Comparison of ENCODE assay signal across 22 mouse cellular contexts in the genomic region with DNA sequence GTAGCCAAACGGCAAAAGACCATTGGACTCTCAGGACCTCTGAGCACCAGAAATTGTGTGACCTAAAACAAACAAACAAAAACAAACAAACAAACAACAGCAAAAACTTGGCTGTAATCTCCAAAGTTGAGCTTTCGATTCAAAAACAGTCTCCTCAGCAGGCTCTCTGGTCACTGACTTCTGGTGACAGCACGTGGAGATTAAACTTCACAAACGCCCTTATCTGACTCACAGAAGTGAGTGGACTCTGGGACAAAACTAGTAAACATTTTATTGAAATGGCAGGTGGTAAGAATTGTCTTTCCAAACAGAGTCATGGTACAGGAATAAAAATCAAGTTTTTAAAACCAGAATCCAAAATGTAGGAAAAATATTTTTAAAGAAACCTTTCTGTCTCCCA. TPM values are rescaled to one million over a fixed set of nuclear protein-coding genes. Genes with fewer than 3 reads are reported as not detected.
A peak's percentile ranks its signal among the peaks of the same experiment; 100 is the strongest.
DNase-seq lines count a peak whose midpoint lies in the region; ATAC-seq and TF ChIP-seq lines count a peak whose summit lies in the region.
"Had no signal": no experiment of that assay in that cellular context is flagged by ENCODE, and none has a peak within 500 bp of the region (broad histone marks: within the 10 kb centered on the region; RNA-seq: fewer than 3 reads in every experiment).

No protein-coding gene starts in this region.

- H3K27ac ChIP-seq in heart, embryonic 10.5 days, result peak overlapping the region; percentile 62; the same call in 1 of the 2 replicates
- peak overlapping the region; percentile 59 for H3K27ac ChIP-seq in liver, embryonic 14.5 days
- H3K27ac ChIP-seq: embryonic facial prominence, embryonic 13.5 days; forebrain, embryonic 10.5 days; hindbrain, embryonic 15.5 days had no signal

- TF ChIP-seq CTCF in liver, embryonic 14.5 days (IDR thresholded peaks at IDR 0.05; ENCODE audit: low read depth), result no peak

- peak; percentile 58 for TF ChIP-seq EP300 in liver, embryonic 14.5 days (IDR thresholded peaks at IDR 0.05; ENCODE audit: low read depth)

- peak; percentile 57 for ATAC-seq in liver, embryonic 14.5 days (ENCODE audit: insufficient read depth)
- no peak for ATAC-seq in CD4-positive, CD25-positive, alpha-beta regulatory T cell, adult 4 months
- no peak for ATAC-seq in cerebellum, adult (ENCODE audit: insufficient number of reproducible peaks, low FRiP score, low TSS enrichment)
- ATAC-seq: activated CD4-positive, CD25-positive, alpha-beta regulatory T cell, adult 4 months; forebrain, embryonic 14.5 days; Patski had no signal

- DNase-seq in heart, embryonic 10.5 days (ENCODE audit: low spot score), result no peak
- no peak for DNase-seq in heart, adult 8-10 months (ENCODE audit: low spot score)
- DNase-seq in liver, result peak; percentile 49
- no peak for DNase-seq in liver, embryonic 14.5 days (ENCODE audit: low read depth in 3 of 3, low spot score in 3 of 3)
- no peak for DNase-seq in B cell, adult 2 months
- DNase-seq: adrenal gland, postnatal 14 days; cerebellum, adult 11-12 months; cerebellum, adult 9-11 months; cerebellum, postnatal 36 days; gastrocnemius, postnatal 36 days; heart, adult 11 months; heart, postnatal 36 days had no signal

- no peak overlapping the region; the same call in 1 of the 2 replicates for H3K9ac ChIP-seq in liver, embryonic 14.5 days (replicated peaks)
- H3K9ac ChIP-seq: embryonic facial prominence, embryonic 13.5 days; heart, embryonic 12.5 days; hindbrain, embryonic 15.5 days had no signal

- no peak overlapping the region for H3K4me2 ChIP-seq in liver, embryonic 14.5 days (ENCODE audit: low read depth)
- H3K4me2 ChIP-seq: embryonic facial prominence, embryonic 13.5 days; heart, embryonic 12.5 days; hindbrain, embryonic 15.5 days had no signal

- no peaks in the 10 kb centered on the region for H3K9me3 ChIP-seq in heart, embryonic 10.5 days
- H3K9me3 ChIP-seq in liver, embryonic 14.5 days (ENCODE audit: control insufficient read depth, low read length), result no peaks in the 10 kb centered on the region
- H3K9me3 ChIP-seq: embryonic facial prominence, embryonic 13.5 days; forebrain, embryonic 10.5 days; heart, embryonic 12.5 days; hindbrain, embryonic 15.5 days had no signal

- no peaks in the 10 kb centered on the region for H3K36me3 ChIP-seq in heart, embryonic 10.5 days
- H3K36me3 ChIP-seq in liver, embryonic 14.5 days (replicated peaks; ENCODE audit: control insufficient read depth, insufficient read depth, low read depth), result no peaks in the 10 kb centered on the region
- H3K36me3 ChIP-seq: embryonic facial prominence, embryonic 13.5 days; forebrain, embryonic 10.5 days; heart, embryonic 12.5 days; hindbrain, embryonic 15.5 days had no signal

- H3K4me3 ChIP-seq in heart, embryonic 10.5 days, result no peak overlapping the region
- no peak overlapping the region for H3K4me3 ChIP-seq in liver, embryonic 14.5 days (ENCODE audit: insufficient read depth in 1 of 2, low read depth in 2 of 2, low read length in 2 of 2)
- H3K4me3 ChIP-seq: embryonic facial prominence, embryonic 13.5 days; forebrain, embryonic 10.5 days; heart, embryonic 12.5 days; hindbrain, embryonic 15.5 days had no signal

- H3K4me1 ChIP-seq in heart, embryonic 10.5 days, result peaks cover 7% of the 10 kb centered on the region; the same call in 1 of the 2 replicates
- peaks cover 38 to 48% of the 10 kb centered on the region in 2 experiments for H3K4me1 ChIP-seq in liver, embryonic 14.5 days (replicated peaks; ENCODE audit: control insufficient read depth in 2 of 2, insufficient read depth in 2 of 2, low read length in 1 of 2)
- H3K4me1 ChIP-seq: embryonic facial prominence, embryonic 13.5 days; forebrain, embryonic 10.5 days had no signal

- no peaks in the 10 kb centered on the region for H3K27me3 ChIP-seq in heart, embryonic 10.5 days (ENCODE audit: insufficient read depth, poor library complexity, severe bottlenecking)
- H3K27me3 ChIP-seq in liver, embryonic 14.5 days (ENCODE audit: control insufficient read depth, insufficient read depth, low read length), result no peaks in the 10 kb centered on the region
- H3K27me3 ChIP-seq: CH12.LX; embryonic facial prominence, embryonic 13.5 days; heart, embryonic 12.5 days; hindbrain, embryonic 15.5 days had no signal

- 43% methylated on average over 4 of the region's 4 CpGs for whole genome bisulfite sequencing in heart, embryonic 10.5 days
- 8% methylated on average over 4 of the region's 4 CpGs for WGBS in liver, embryonic 14.5 days (ENCODE audit: insufficient replicate concordance)

RNA-seq across cellular contexts. Expression of a gene that starts 40.3 kb away (rescaled TPM):
- polyA plus RNA-seq in heart, embryonic 10.5 days (2016; fragmentation: Nextera tagmentation; extraction: Ambion mirVana), result 5.2 and 6.5 TPM in 2 replicates
- total RNA-seq in heart, adult 8-10 months (2022), result 1 to 10 TPM in 3 of 4 experiments, under 1 TPM in 1; 0.79 to 1.6 (median 1.5) TPM
- 3.5 and 4.2 TPM in 2 replicates for polyA plus RNA-seq in liver, embryonic 14.5 days (2012; rRNA removed)
- 4.6 and 5.3 TPM in 2 replicates for polyA plus RNA-seq in liver, embryonic 14.5 days (2014; fragmentation: Nextera tagmentation; extraction: Ambion mirVana)
- 1 to 10 TPM; 9.1 to 9.4 TPM for polyA plus RNA-seq in CD4-positive, CD25-positive, alpha-beta regulatory T cell, adult 4 months (2017; shearing (Covaris generic))
